Mouse (Mus musculus) E14TG2a.4 (cell line): ENCODE data around the gene Plin3.

Experiments used
- CTCF ChIP-seq: conservative IDR thresholded peaks from 2 replicates; pipeline ENCODE4 v1.5.1; 2014; ENCODE audit warnings: low read length
- NANOG ChIP-seq: IDR thresholded peaks from 2 replicates; pipeline ENCODE4 v1.6.1; 2014; ENCODE audit warnings: borderline replicate concordance, low read length, mixed read lengths
- POU5F1 ChIP-seq: IDR thresholded peaks from 2 replicates; pipeline ENCODE4 v1.6.1; 2014; ENCODE audit warnings: low read length, borderline replicate concordance

- TF ChIP-seq CTCF, result no peak
- no peak for TF ChIP-seq NANOG
- TF ChIP-seq POU5F1, result no peak
Observed at GRCm38 (mm10) chr17:56282802-56283201, 9.9 kb downstream of the Plin3 start.
